Mouse (Mus musculus) erythroblast, embryonic 14.5 days (primary cell): ENCODE data around the gene Zkscan1.
"Not testable (repeated sequence)": the region's sequence is repeated elsewhere in the genome, so short reads cannot be mapped to it uniquely, and the experiment has no call there.

Source experiments
- GATA1 ChIP-seq: IDR thresholded peaks from 2 replicates; pipeline ENCODE4 v1.6.1; 2012; ENCODE audit warnings: low read length, inconsistent platforms, mixed read lengths
- TAL1 ChIP-seq: IDR thresholded peaks from 3 replicates; pipeline ENCODE4 v1.6.1; 2012; ENCODE audit warnings: low read length, inconsistent platforms, mixed read lengths

DNA sequence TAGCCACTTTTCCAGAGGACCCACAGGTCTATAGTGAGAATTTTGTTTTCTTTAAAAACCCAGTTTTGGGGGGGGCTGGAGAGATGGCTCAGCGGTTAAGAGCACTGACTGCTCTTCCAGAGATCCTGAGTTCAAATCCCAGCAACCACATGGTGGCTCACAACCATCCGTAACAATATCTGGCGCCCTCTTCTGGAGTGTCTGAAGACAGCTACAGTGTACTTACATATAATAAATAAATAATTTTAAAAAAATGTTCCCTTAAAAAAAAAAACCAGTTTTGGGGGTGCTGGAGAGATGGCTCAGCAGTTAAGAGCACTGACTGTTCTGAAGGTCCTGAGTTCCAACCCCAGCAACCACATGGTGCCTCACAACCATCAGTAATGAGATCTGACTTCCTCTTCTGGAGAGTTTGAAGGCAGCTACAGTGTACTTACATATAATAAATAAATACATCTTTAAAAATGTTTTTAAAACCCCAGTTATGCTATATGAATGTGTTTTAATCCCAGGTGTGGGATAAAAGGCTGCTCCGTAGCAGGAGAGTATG, 25.0 kb downstream of the Zkscan1 start:
- not testable (repeated sequence) for TF ChIP-seq TAL1, GATA1
